Mouse (Mus musculus): ENCODE measurements around the gene Capn8.

DNA sequence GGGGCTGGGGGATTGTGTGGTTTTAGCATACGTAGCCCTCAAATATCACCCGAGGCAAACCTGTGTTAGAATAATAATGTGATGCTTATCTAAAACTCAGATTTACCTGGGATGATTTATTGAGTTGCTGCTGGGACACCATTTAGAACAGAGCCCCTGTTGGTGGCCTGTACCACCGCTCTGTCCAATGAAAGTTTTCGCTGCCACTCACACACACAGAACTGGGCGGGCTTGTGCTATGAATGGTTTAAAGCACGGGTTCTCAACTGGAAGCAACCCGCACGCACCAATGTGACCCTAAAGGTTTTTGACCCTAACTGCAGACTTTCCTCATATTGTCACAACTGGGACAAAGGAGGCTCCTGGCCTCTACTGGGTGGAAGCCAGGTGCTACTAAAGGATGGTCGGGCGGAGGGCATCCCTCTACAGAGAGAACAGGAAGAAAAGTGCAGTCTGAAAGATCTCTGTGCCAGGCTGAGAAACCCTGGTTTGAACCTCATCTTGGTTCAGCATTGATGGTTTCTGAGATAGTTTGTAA lies 46.6 kb upstream of the Capn8 start:
- TF ChIP-seq GATA1 (IDR thresholded peaks at IDR 0.05; ENCODE audit: low read length): no peak
- no peak for TF ChIP-seq TAL1 (IDR thresholded peaks at IDR 0.05; ENCODE audit: low read length)
